Mouse (Mus musculus) gastrocnemius, postnatal 4 days (tissue): ENCODE data around the gene Rgs10. TPM values are rescaled to one million over a fixed set of nuclear protein-coding genes. Genes with fewer than 3 reads are reported as not detected.

Experiments used
- DNase-seq, 2 experiments: peaks; one replicate each; pipeline ENCODE4 v3.0.0; 2021 to 2022; ENCODE audit warnings: low spot score in 2 of 2, mixed read lengths in 2 of 2
- long read RNA-seq, 2 experiments: library from polyadenylated mRNA; stranded (forward); transcript quantifications; one replicate each; pipeline ENCODE4 v2.0.0; 2021
- total RNA-seq, 2 experiments: library from RNA; stranded (reverse); gene quantifications; 2 replicates each; pipeline ENCODE4 v1.2.3; 2021

The Rgs10 gene
- total RNA-seq: 10 to 100 TPM; 14.5 to 18.2 TPM
- long read RNA-seq, experiment 1, transcript Rgs10-201 (5 exons, 880 nt): major isoform, 5 of 11 reads
- long read RNA-seq, experiment 1, partial matches to known transcripts: 2 of 11 reads
- long read RNA-seq, experiment 1, other reads (novel, unspliced or antisense): 3 of 11 reads
- long read RNA-seq, experiment 2, transcript Rgs10-201 (5 exons, 880 nt): major isoform, 5 of 7 reads
- long read RNA-seq, experiment 2, partial matches to known transcripts: 2 of 7 reads
- long read RNA-seq, experiment 2, other reads (novel, unspliced or antisense): 0 of 7 reads

- DNase-seq: peak; percentile 42 to 62
Measured at GRCm38 (mm10) chr7:128417930-128418779, at the start of gene Rgs10. Gene Rgs10 (minus strand): TSS chr7:128418758.

GRCm38 (mm10) chr7:128462406-128462805, 43.8 kb upstream of the Rgs10 start:
- DNase-seq: no peak

- DNase-seq: peak; percentile 91 to 98
Measured at GRCm38 (mm10) chr7:128461285-128462215, 43.0 kb upstream of the Rgs10 start, which contains the start of gene Tial1. Gene Tial1 (minus strand): TSS chr7:128461717.

GRCm38 (mm10) chr7:128460865-128461228, 42.3 kb upstream of the Rgs10 start:
- peak; percentile 37 to 46 for DNase-seq

GRCm38 (mm10) chr7:128460131-128460864, 41.7 kb upstream of the Rgs10 start:
- peak; percentile 23 to 56 for DNase-seq

- no peak for DNase-seq
Measured at GRCm38 (mm10) chr7:128459791-128460130, 41.2 kb upstream of the Rgs10 start.

GRCm38 (mm10) chr7:128458011-128458410, 39.5 kb upstream of the Rgs10 start:
- no peak for DNase-seq

- no peak for DNase-seq
Measured at GRCm38 (mm10) chr7:128452731-128453130, 34.2 kb upstream of the Rgs10 start.

GRCm38 (mm10) chr7:128440584-128440983, 22.0 kb upstream of the Rgs10 start:
- DNase-seq: no peak

- DNase-seq: no peak
Measured at GRCm38 (mm10) chr7:128439251-128439650, 20.7 kb upstream of the Rgs10 start.

GRCm38 (mm10) chr7:128438131-128438530, 19.6 kb upstream of the Rgs10 start:
- no peak for DNase-seq

GRCm38 (mm10) chr7:128433213-128433612, 14.7 kb upstream of the Rgs10 start:
- no peak for DNase-seq

- no peak for DNase-seq
Measured at GRCm38 (mm10) chr7:128432574-128432973, 14.0 kb upstream of the Rgs10 start.

- DNase-seq: no peak
Measured at GRCm38 (mm10) chr7:128422491-128422890, 3.9 kb upstream of the Rgs10 start.

GRCm38 (mm10) chr7:128421701-128422100, 3.1 kb upstream of the Rgs10 start:
- no peak for DNase-seq

GRCm38 (mm10) chr7:128419690-128420089, 1.1 kb upstream of the Rgs10 start:
- no peak for DNase-seq

- peak in 1 of 2 experiments; percentile 25 for DNase-seq
Measured at GRCm38 (mm10) chr7:128417226-128417929, 1.2 kb downstream of the Rgs10 start.

- no peak for DNase-seq
Measured at GRCm38 (mm10) chr7:128416664-128417063, 1.9 kb downstream of the Rgs10 start.

- DNase-seq: no peak
Measured at GRCm38 (mm10) chr7:128414433-128414832, 4.1 kb downstream of the Rgs10 start.
